Mouse (Mus musculus): Measurements from ENCODE around the gene Naaladl2.

The Naaladl2 gene

DNA sequence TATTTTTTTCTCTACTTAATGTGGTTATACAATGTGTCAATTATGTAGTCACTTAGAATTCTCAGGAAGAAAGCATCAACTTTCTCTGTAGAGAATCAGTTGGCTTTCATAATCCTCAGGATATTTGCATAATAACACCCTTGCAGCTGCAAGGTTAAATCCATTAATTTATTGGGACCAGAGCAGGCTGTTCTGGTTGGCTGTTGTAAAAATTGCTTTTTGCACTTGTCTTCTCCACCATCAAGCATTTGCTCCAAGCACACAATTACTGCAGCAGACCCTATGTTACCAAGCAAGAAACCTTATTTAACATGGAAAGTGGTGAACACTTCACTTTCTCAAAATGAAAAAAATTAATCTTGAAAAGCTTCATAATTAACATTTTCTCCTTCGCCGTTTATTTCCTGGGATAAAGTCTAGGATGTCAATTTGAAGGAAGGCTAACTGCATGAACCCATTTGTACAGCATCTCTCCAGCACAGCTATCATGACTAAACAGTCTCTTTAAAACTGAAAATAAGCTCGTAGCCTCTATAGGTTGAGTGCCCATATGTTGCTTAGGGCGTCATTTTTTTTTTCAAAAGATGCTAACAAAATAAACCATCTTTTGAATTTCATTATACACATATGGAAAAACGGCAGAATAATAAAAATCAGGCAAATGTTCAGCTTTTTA, 205.4 kb downstream of the Naaladl2 start:
- DNase-seq = no peak

DNA sequence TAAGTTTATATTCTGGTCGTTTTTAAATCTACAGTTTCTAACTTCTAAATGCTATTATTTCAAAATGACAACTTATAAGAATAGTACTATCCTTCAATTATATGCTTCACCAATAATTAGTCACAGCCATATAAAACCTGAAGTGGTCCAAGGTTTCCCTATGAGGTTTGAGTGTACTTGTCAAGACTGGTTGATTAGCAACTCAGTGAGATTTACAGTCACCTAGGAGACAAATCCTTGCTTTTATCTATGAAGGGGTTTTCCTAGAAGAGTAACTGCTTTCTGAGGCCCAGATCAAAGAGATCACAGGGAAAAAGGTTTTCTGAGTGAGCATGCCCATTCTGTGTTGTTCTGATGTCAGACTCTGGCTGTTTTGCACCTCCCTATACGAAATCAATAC, 222.2 kb downstream of the Naaladl2 start:
- no peak for DNase-seq

GRCm38 (mm10) chr3:24921401-24921800, 222.7 kb downstream of the Naaladl2 start:
- no peak for DNase-seq

- no peak for DNase-seq
Measured at GRCm38 (mm10) chr3:24905425-24905960, 238.6 kb downstream of the Naaladl2 start.

DNA sequence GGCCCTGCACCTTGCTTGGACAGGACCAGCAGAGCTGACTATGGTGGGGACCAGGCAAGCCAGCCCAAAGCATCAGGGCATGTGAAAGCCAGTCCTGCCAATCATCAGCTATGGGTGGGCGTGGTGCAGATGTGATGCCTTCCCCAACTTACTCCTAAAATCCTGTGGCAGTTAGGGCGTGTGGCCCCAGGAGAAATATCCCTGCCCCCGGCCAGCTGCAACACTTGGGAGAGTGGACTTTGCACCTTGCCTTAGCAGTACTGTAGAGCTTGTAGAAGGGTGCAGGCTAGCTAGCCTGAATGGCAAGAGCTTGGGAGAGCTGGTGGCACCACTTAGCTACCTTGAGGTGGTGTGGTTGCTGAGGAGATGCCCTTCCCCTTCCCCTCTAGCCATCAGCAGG, 255.3 kb downstream of the Naaladl2 start:
- no peak for DNase-seq

DNA sequence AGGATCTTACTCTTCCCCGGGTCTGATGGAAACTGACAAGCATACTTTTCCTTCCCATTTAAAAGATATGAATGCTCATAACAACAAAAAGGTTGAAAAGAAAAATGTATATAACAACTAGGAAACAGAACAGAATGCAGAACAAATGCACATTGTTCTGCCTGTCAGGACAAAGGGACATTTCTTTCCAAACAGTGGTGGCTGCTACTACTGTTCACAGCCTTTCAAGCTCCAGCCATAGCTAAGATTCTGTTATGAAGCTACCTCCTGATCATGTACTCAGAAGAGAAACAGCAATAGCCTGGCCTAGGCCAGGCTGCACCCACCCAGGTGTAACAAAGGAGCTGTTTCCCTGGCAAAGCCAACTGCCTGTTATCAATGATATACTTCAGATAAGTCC, 271.8 kb downstream of the Naaladl2 start:
- no peak for DNase-seq

GRCm38 (mm10) chr3:24852936-24853335, 291.1 kb downstream of the Naaladl2 start:
- DNase-seq = no peak

- no peak for DNase-seq
Measured at GRCm38 (mm10) chr3:24796739-24797138, 347.3 kb downstream of the Naaladl2 start.

DNA sequence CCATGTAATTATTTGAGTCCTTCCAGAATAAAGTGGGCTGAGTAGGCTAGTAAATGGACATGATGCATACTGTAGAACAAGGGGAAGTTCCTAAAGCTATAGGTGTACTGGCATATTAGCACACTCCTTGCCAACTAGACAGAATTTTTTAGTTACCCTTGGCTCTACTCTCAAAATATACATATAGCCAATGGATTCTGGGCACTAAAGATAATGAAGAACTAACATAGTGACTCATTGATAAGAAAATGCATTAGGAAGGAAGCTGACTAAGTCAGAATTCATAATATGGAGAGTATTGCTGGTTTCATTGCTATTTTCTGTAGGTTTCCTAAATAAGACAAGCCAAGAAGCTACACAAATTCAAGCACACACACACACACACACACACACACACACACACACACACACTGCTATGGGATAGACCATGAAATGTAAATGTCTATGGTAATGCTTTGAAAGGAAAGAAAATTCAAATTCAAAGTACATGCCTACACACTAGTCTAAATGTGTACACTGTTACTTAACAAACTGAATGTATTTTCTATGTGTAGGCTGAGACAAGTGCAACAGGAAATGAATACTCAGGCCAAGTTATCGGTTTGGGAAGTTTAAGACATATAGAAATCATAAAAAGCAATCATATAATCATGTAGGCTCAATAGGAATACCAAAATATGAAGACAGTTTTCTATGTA, 356.5 kb downstream of the Naaladl2 start:
- DNase-seq = no peak

GRCm38 (mm10) chr3:24784108-24784507, 360.0 kb downstream of the Naaladl2 start:
- no peak for DNase-seq

DNA sequence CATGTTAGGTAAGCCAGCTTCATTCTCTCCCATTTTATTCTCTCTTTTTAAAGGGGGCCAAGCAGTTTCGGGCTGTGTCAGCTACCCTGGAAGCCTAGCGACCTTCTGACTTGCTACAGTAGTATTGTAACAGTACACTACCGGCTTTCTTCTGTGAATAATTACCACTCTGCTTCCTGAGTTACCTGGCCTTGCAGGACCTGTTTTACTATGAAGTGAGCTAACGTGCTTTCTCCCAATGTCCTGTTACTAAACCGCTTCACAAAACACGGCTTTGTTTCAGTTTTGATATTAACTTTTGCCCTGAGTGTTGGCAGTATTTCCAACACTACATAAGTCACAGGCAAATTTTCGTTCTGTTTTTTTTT, 360.6 kb downstream of the Naaladl2 start:
- DNase-seq = no peak

- no peak for DNase-seq
Measured at GRCm38 (mm10) chr3:24782784-24783461, 361.1 kb downstream of the Naaladl2 start.

- no peak for DNase-seq
Measured at GRCm38 (mm10) chr3:24781687-24782086, 362.4 kb downstream of the Naaladl2 start.

DNA sequence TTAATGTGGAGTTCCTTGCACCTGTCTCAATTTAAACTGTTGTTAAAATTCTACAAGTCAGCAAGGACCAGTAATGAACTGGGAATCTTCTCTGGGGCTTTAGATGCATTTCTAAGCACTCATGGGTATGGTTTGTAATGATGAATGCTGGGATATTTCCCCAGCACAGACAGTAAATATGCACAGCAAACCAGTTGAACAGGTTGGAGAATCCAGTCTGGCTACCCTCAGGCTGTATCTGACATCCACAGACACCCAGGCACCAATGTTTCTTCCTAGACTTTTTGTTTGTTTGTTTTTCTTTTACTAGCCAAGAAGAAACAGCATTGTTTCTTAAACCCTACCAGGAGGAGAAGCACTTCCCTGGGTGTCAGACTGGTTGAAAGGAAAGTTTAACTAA, 365.6 kb downstream of the Naaladl2 start:
- no peak for DNase-seq

DNA sequence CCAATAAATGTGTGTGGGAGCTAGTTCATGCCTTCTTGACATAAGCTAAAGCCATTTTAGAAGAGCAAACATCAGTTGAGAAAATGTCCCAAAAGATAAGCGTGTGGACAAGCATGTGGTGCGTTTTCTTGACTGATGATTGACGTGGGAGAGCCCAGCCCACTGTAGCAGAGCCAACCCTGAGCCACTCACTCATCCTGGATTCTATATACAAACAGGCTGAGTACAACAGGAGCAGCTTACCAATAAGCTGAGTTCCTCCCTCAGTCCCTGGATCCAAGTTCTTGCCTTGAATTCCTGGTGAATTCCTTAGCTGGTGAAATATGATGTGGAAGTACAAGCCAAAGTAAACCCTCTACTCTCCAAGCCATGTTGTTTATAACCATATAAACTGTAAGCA, 395.0 kb downstream of the Naaladl2 start:
- no peak for DNase-seq

GRCm38 (mm10) chr3:24747182-24747856, 396.7 kb downstream of the Naaladl2 start:
- no peak for DNase-seq

DNA sequence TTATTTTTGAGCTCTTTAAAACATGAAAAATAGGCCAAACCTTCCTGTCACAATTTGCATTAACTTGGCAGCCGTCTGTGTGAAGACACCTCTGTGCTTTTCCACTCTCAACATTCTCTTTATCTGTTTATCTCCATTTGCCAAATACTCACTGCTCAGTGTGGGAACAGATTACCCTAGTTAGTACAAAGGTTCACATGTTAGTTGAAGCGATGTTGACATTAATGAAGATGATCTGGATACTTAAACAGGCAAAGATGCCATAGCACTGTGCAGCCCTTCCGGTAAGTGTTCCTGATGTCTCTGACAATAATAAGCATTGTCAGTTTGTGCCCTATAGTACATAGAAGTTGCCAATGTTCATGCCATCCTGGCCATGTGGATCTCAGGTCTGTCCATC, 400.1 kb downstream of the Naaladl2 start:
- no peak for DNase-seq

- DNase-seq = no peak
Measured at GRCm38 (mm10) chr3:24719181-24719749, 424.8 kb downstream of the Naaladl2 start.

DNA sequence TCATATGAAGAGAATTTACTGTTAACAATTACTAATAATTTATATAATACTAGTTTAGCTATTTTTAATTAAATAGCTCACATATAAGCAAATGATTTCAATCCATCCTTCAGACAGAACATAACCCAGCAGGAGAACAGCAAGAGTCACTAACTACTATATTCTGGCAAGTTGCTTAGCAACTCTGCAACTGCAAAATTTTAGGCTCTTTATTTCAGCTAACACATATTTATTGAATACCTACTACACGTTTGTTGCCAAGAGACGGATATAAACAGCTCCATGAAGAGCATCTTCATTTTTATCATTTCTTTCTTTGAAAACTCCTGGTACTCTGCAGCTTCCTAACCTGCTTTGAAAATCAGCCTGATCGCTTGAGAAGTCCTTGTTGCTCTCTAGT, 429.3 kb downstream of the Naaladl2 start:
- DNase-seq = no peak

DNA sequence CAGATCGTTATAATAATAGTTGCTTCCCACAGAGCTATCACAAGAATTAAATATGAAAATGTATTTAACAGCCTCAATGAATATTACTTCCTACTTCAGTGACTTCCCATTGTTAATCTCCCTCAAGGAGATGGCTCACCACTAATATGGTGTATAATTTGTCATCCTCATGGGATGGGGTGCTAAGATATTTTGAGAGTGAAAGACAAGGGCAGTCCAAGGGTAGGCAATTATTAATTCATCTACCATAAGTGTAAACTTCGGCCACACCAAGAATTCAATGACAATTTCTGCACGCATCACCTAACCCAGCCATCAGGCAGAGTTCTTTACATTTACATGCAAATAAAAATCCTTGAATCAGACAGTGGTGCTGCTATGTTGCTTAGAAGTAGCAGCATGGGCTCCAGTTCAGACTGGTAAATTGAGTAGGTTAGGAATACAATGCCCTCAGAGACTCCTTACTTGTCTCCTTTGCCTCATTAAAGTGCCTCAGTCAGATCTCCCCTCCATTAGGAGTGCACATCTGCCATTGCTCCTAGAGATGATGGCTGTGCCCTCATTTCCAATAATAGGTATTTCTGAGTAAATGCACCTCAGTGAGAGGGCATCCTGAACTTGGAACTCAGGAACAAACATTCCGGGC, 438.2 kb downstream of the Naaladl2 start:
- DNase-seq = no peak

- no peak for DNase-seq
Measured at GRCm38 (mm10) chr3:24690162-24690915, 453.7 kb downstream of the Naaladl2 start.

DNA sequence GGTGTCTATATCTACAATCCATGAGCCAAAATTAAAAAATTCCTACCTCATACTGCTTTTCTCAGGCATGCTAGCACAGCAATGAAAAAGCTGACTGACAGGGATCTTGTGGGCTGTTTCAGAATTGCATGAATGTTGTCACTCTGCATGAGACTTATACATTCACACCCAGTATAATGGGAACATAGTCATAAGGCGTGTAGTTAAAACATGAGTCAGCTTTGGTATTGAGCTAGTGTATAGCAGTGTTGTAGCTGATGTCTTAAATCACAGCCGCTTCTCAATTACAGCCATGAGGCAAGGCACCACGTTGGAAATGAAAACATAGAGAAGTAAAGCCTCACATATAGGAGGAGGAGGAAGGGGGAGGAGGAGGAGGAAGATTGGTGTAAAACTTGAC, 473.6 kb downstream of the Naaladl2 start:
- DNase-seq = no peak
